Mouse (Mus musculus) hindbrain, postnatal 0 days (tissue): ENCODE results near the gene Scaf8. TPM values are rescaled to one million over a fixed set of nuclear protein-coding genes. Genes with fewer than 3 reads are reported as not detected.
"Not testable (repeated sequence)": the region's sequence is repeated elsewhere in the genome, so short reads cannot be mapped to it uniquely, and the experiment has no call there.

ENCODE experiments used
- ATAC-seq: fragments of 200-750 bp; cut with Nextera tagmentation; 2 replicates; pipeline ENCODE4 v1.8.0; 2017; ENCODE audit warnings: mild to moderate bottlenecking, moderate TSS enrichment, moderate library complexity
- DNase-seq: peaks from one replicate; pipeline ENCODE4 v3.0.0-alpha.2; 2015; ENCODE audit warnings: low spot score
- H3K27ac ChIP-seq: fragments of 300-500 bp; sonication (generic); 2 replicates; pipeline ENCODE4 v1.5.1; 2014; ENCODE audit warnings: mild to moderate bottlenecking
- H3K27me3 ChIP-seq: fragments of 300-500 bp; sonication (generic); 2 replicates; pipeline ENCODE4 v1.6.1; 2014; ENCODE audit warnings: low read length, mixed read lengths; ENCODE audit not compliant: insufficient read depth
- H3K36me3 ChIP-seq: fragments of 300-500 bp; sonication (generic); 2 replicates; pipeline ENCODE4 v1.6.1; 2014; ENCODE audit warnings: low read length, mixed read lengths; ENCODE audit not compliant: insufficient read depth
- H3K4me1 ChIP-seq: fragments of 300-500 bp; sonication (generic); 2 replicates; pipeline ENCODE4 v1.6.1; 2014; ENCODE audit warnings: antibody characterized with exemption, low read length, mixed read lengths; ENCODE audit not compliant: insufficient read depth
- H3K4me2 ChIP-seq: fragments of 300-500 bp; sonication (generic); 2 replicates; pipeline ENCODE4 v1.6.1; 2014; ENCODE audit warnings: low read depth, mild to moderate bottlenecking, low read length, moderate library complexity, mixed read lengths
- H3K4me3 ChIP-seq: fragments of 300-500 bp; sonication (generic); 2 replicates; pipeline ENCODE4 v1.5.1; 2014; ENCODE audit warnings: low read length
- H3K9ac ChIP-seq: fragments of 300-500 bp; sonication (generic); replicated peaks from 2 replicates; pipeline ENCODE4 v1.6.1; 2014; ENCODE audit warnings: mild to moderate bottlenecking, low read length, moderate library complexity, mixed read lengths
- H3K9me3 ChIP-seq: fragments of 300-500 bp; sonication (generic); 2 replicates; pipeline ENCODE4 v1.6.1; 2016; ENCODE audit warnings: low read length, mixed read lengths
- CTCF ChIP-seq: IDR thresholded peaks from 2 replicates; pipeline ENCODE4 v1.5.1; 2016; ENCODE audit warnings: antibody characterized with exemption, control low read depth, low read depth
- WGBS: fragments of 180-500 bp; shearing (Covaris S2); extraction: QIAGEN DNeasy Blood & Tissue Kit; methylation state at CpG from one replicate; pipeline ENCODE4 v1.1.7; 2014; 5-methylcytosine and 5-hydroxymethylcytosine counted together
- polyA plus RNA-seq: library from polyadenylated mRNA; unstranded; fragments of >200 nt; fragmentation: Nextera tagmentation; extraction: Ambion mirVana; gene quantifications from 2 replicates; pipeline ENCODE4 v1.2.1, GENCODE M21; 2015
- total RNA-seq: library from RNA; depleted of rRNA; stranded (reverse); fragments of >200 nt; gene quantifications from 2 replicates; pipeline ENCODE4 v1.2.3, GENCODE M21; 2014

The Scaf8 gene
- total and polyA plus RNA-seq, 2 experiments from 2014 or later, result 15.1 to 42.8 TPM

DNA sequence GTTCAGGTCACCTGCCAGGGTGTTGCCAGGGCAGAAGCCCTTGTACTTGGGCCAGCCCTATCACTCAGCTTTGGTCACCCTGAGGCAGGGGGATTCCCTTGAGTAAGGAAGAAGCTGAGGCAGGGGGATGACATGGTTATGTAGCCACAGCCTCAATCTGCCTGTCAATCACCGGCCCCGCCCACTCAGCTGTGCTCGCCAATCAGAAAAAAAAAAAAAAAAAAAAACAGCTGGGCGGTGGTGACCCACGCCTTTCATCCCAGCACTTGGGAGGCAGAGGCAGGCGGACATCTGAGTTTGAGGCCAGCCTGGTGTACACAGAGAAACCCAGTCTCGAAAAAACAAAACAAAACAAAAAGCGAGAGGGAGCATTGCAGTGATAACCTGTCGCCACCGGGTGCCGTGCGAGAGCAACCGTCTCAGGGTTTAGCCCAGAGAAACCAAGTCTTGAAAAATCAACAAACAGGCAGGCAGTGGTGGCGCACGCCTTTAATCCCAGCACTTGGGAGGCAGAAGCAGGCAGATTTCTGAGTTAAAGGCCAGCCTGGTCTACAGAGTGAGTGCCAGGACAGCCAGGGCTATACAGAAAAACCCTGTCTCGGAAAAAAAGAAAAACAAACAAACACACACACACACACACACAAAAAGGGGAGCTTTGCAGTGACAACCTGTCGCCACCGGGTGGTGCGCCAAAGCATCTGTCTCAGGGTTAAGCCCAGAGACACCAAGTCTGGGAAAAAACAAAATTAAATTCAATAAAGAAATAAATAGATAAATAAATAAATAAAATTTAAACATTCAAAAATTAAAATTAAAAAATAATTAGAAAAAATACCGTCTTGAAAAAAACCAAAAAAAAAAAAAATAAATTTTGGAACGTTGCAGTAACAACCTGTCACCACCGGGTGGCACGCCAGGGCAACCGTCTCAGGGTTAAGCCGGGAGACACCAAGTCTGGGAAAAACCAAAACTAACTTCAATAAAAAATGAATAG is 31.7 kb upstream of the Scaf8 start:
- H3K9ac ChIP-seq, result not testable (repeated sequence)

DNA sequence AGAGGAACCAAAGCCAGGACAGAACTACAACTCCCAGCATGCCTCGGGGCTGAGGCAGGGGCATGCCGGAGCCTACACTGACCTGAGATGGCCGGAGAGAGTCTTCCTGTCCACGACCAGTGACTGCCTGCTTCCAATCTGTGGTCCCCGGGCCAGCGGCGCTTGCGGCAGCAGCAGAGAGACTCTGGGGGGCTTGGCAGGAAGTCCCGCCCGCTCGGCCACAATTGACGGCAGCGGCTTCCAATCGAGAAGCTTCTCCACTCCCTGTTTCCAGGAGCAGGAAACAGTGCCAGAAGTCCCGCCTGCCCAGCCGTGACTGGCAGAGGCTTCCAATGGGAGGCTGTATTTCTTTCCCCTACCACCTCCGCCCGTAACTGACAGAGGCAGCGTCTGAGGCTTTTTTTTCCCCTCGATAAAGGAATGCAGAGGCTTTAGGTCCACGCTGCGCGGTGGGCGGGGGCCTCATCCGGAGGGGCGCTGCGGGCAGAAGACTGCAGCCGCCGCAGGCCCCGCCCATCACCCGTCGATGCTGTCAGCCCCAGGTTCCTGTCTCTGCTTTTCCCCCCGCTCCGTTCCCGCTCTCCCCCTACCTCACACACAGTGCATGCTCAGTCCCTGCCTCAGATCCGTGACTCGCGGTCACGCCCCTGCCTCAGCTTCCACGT is 30.8 kb upstream of the Scaf8 start:
- WGBS, result under 1% methylated on average over 31 of the region's 40 CpGs
- no peaks in the 10 kb centered on the region for H3K36me3 ChIP-seq

More for the DNA sequence above, 31.7 kb upstream of the Scaf8 start:
- Histone ChIP-seq H3K27ac (0 out of 2 replicates have a peak overlapping the region, but pooled peaks have one; percentile 48), H3K4me3 (peak overlapping the region; percentile 50), H3K4me2 (peak overlapping the region; percentile 34; the same call in 1 of the 2 replicates)
- H3K36me3 ChIP-seq, H3K4me1 ChIP-seq, ATAC-seq, H3K27me3 ChIP-seq, H3K9me3 ChIP-seq: not testable (repeated sequence)
- TF ChIP-seq CTCF, result peak; percentile 58
- DNase-seq, result peak; percentile 63
- 4% methylated on average over 25 of the region's 25 CpGs for WGBS

DNA sequence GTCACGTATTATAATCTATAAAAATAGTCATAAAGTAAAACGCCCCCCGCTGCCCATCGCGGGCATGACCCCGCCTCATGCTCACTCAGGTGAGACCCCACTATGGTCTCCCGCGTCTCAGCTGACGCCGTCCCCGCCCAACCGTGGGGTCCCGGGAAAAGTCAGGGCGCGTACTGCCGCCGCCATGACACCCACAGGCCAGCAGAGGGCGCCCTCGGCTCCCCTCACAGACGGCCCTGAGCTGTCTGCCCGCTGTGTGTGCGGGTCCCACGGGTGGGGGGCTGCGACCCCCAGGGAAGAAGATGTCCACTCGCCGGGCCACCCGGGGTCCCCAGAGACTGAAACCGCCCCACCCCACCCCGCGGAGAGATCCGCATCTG is 30.2 kb upstream of the Scaf8 start:
- peak overlapping the region; percentile 59 for H3K4me2 ChIP-seq
- no peaks in the 10 kb centered on the region for H3K9me3 ChIP-seq
- peak overlapping the region; percentile 50 for H3K4me3 ChIP-seq
- H3K27ac ChIP-seq, result peak overlapping the region; percentile 93; the same call in 1 of the 2 replicates
- TF ChIP-seq CTCF, result peak; percentile 81
- H3K27me3 ChIP-seq, result no peaks in the 10 kb centered on the region
- DNase-seq (peak; percentile 84), ATAC-seq (peak; percentile 57; the same call in 1 of the 2 replicates)
- no peaks in the 10 kb centered on the region for H3K4me1 ChIP-seq
- under 1% methylated on average over 31 of the region's 31 CpGs for WGBS
- peak overlapping the region; percentile 51 for H3K9ac ChIP-seq
- no peaks in the 10 kb centered on the region for H3K36me3 ChIP-seq

More for the DNA sequence above, 30.8 kb upstream of the Scaf8 start:
- ATAC-seq (peak; percentile 84), DNase-seq (peak; percentile 97)
- no peaks in the 10 kb centered on the region for H3K9me3 ChIP-seq
- no peaks in the 10 kb centered on the region for H3K4me1 ChIP-seq
- peak overlapping the region; percentile 59 for H3K4me2 ChIP-seq
- H3K9ac ChIP-seq, result peak overlapping the region; percentile 51; the same call in 1 of the 2 replicates
- no peaks in the 10 kb centered on the region for H3K27me3 ChIP-seq
- H3K27ac ChIP-seq, result peak overlapping the region; percentile 93
- peak; percentile 13; the same call in 1 of the 2 replicates for TF ChIP-seq CTCF
- H3K4me3 ChIP-seq, result peak overlapping the region; percentile 50

DNA sequence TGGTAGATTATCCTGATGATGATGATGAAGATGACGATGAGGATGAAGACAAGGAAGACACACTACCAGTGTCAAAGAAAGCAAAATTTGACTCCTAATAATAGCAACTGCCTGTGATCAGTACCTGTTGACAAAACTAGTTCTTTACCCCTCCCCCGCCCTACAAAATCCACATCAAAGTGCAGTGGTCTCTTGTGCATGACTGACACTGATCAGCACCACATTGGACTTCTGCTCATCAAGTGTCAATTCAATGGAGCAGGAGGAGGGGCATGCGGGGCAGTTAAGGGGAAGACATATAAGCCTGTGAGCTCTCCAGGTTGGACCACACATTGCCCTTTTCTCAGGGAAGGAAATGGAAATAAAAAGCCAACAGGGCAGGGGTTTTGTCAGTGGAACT is 29.6 kb upstream of the Scaf8 start:
- no peaks in the 10 kb centered on the region for H3K9me3 ChIP-seq
- peak overlapping the region; percentile 59 for H3K4me2 ChIP-seq
- H3K4me3 ChIP-seq, result peak overlapping the region; percentile 50; the same call in 1 of the 2 replicates
- ATAC-seq (no peak), DNase-seq (no peak)
- TF ChIP-seq CTCF, result no peak
- peak overlapping the region; percentile 51; the same call in 1 of the 2 replicates for H3K9ac ChIP-seq
- 0 out of 2 replicates have a peak overlapping the region, but pooled peaks have one; percentile 93 for H3K27ac ChIP-seq
- no peaks in the 10 kb centered on the region for H3K4me1 ChIP-seq
- WGBS, result 68% methylated on average over 3 of the region's 3 CpGs
- H3K27me3 ChIP-seq, result no peaks in the 10 kb centered on the region
- no peaks in the 10 kb centered on the region for H3K36me3 ChIP-seq

DNA sequence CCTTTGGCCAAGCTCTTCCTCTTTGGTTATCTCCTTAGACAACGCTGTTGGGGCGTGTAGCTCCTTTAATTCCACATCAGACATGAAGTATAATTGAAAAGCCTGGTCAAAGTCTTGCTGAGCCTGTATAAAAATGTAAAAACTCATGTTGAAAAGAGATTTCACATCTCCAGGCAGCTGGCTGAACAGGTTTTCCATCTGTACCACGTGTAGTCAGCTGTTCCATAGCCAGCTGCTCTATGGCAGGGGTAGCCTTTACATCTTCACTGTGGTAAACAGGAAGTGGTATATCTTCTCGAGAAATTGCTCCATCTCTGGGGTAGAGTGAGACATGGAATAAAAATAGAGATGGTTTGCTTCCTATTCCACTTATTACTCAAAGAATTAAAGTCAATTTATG is 22.1 kb upstream of the Scaf8 start:
- DNase-seq (no peak), ATAC-seq (no peak)
- Histone ChIP-seq H3K4me3 (no peak overlapping the region), H3K9ac (no peak overlapping the region), H3K27me3 (no peaks in the 10 kb centered on the region; the same call in 1 of the 2 replicates), H3K4me2 (no peak overlapping the region), H3K36me3 (no peaks in the 10 kb centered on the region), H3K9me3 (no peaks in the 10 kb centered on the region), H3K27ac (no peak overlapping the region), H3K4me1 (no peaks in the 10 kb centered on the region)
- no peak for TF ChIP-seq CTCF
- 61% methylated on average over 4 of the region's 4 CpGs for WGBS

DNA sequence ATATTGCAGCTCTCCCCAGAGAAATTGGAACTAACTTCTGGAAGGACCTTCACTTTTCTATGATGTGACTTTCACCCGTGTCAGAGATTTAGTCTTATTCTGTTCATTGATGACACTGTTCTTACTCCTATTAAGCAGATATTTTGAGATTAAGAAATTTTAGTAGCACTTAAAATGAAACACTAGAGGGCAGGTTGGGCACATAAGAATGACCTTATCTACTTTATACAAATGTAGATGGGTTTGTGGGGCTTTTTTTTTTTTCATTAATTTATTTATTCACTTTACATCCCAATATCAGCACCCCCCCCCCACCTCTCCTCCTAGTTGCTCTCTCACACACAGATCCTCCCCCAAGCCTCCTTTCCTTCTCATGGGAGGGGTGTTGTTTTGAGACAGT is 15.5 kb upstream of the Scaf8 start:
- not testable (repeated sequence) for H3K36me3 ChIP-seq, H3K9me3 ChIP-seq, DNase-seq, H3K27ac ChIP-seq, H3K4me1 ChIP-seq, ATAC-seq, H3K9ac ChIP-seq, H3K27me3 ChIP-seq, H3K4me3 ChIP-seq, H3K4me2 ChIP-seq
- peak; percentile 5; the same call in 1 of the 2 replicates for TF ChIP-seq CTCF
- 82% methylated on average over 1 of the region's 1 CpGs for WGBS
